Mouse (Mus musculus): Measurements from ENCODE around the gene Tank.

- TF ChIP-seq CTCF (IDR thresholded peaks at IDR 0.05; ENCODE audit: control insufficient read depth, insufficient read depth, insufficient read length) (no peak), CEBPB (IDR thresholded peaks at IDR 0.05; ENCODE audit: low read depth) (no peak), MAX (IDR thresholded peaks at IDR 0.05) (no peak)
Measured at GRCm38 (mm10) chr2:61551680-61552079, 26.7 kb upstream of the Tank start.
